Mouse (Mus musculus) ES-Bruce4 (cell line): ENCODE measurements around the gene Eif4e1b. TPM values are rescaled to one million over a fixed set of nuclear protein-coding genes. Genes with fewer than 3 reads are reported as not detected.

ENCODE experiments used
- H3K27ac ChIP-seq: 2 replicates; pipeline ENCODE4 v1.5.1; 2012; ENCODE audit warnings: low read length, inconsistent platforms; ENCODE audit not compliant: insufficient read depth
- H3K27me3 ChIP-seq: 2 replicates; pipeline ENCODE4 v1.6.1; 2012; ENCODE audit warnings: mild to moderate bottlenecking, low read length, inconsistent platforms; ENCODE audit not compliant: control insufficient read depth, poor library complexity, insufficient read depth, severe bottlenecking
- H3K36me3 ChIP-seq: 2 replicates; pipeline ENCODE4 v1.6.1; 2012; ENCODE audit warnings: inconsistent platforms, mild to moderate bottlenecking, low read length, moderate library complexity; ENCODE audit not compliant: control insufficient read depth, poor library complexity, insufficient read depth, severe bottlenecking
- H3K4me1 ChIP-seq: one replicate; pipeline ENCODE4 v1.8.1; 2011; ENCODE audit warnings: low read length; ENCODE audit not compliant: control insufficient read depth, insufficient read depth
- H3K4me3 ChIP-seq: 2 replicates; pipeline ENCODE4 v1.5.1; 2011; ENCODE audit warnings: low read depth, mild to moderate bottlenecking, low read length
- H3K9ac ChIP-seq: 2 replicates; pipeline ENCODE4 v1.6.1; 2012; ENCODE audit warnings: low read depth, mild to moderate bottlenecking, inconsistent platforms; ENCODE audit not compliant: poor library complexity, severe bottlenecking
- H3K9me3 ChIP-seq: replicated peaks from 2 replicates; pipeline ENCODE4 v1.6.1; 2012; ENCODE audit warnings: mild to moderate bottlenecking, low read length, inconsistent platforms; ENCODE audit not compliant: control insufficient read depth, poor library complexity, insufficient read depth, severe bottlenecking
- CTCF ChIP-seq: IDR thresholded peaks from one replicate; pipeline ENCODE4 v1.8.1; 2011; ENCODE audit warnings: low read depth, low read length
- EP300 ChIP-seq: IDR thresholded peaks from 2 replicates; pipeline ENCODE4 v1.6.1; 2011; ENCODE audit warnings: low read depth, low read length; ENCODE audit not compliant: insufficient read depth
- POLR2A ChIP-seq: IDR thresholded peaks from one replicate; pipeline ENCODE4 v1.8.1; 2011; ENCODE audit warnings: low read length; ENCODE audit not compliant: insufficient read depth
- polyA plus RNA-seq: library from polyadenylated mRNA; stranded (reverse); fragments of >200 nt; gene quantifications from 2 replicates; pipeline ENCODE4 v1.2.4, GENCODE M21; 2011; ENCODE audit warnings: low read depth; ENCODE audit not compliant: missing spikeins, insufficient read depth, insufficient read length

The Eif4e1b gene
- polyA plus RNA-seq, 1 experiment: not detected

DNA sequence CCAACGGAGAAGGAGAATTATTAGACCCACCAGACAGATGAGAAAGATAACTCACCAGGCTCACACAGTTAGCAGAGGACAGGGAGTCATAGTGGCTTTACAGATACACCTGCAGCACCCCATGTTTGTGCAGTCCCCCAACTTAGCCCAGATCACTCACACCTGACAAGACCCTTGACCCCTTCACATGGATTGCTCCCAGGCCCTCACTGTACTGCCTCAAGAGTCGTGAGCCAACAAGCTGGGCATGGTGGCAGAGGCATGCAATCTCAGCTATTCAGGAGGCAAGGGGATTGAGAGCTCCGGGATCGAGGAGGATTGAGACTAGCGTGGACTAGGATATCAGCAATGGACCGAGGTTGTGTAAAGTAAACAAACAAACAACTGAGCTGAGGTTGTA, 30.1 kb upstream of the Eif4e1b start:
- TF ChIP-seq CTCF (no peak), EP300 (no peak), POLR2A (no peak)
- Histone ChIP-seq H3K9me3 (no peaks in the 10 kb centered on the region), H3K27me3 (peaks cover 3% of the 10 kb centered on the region), H3K4me3 (no peak overlapping the region), H3K4me1 (no peaks in the 10 kb centered on the region), H3K27ac (no peak overlapping the region), H3K36me3 (no peaks in the 10 kb centered on the region), H3K9ac (no peak overlapping the region)

DNA sequence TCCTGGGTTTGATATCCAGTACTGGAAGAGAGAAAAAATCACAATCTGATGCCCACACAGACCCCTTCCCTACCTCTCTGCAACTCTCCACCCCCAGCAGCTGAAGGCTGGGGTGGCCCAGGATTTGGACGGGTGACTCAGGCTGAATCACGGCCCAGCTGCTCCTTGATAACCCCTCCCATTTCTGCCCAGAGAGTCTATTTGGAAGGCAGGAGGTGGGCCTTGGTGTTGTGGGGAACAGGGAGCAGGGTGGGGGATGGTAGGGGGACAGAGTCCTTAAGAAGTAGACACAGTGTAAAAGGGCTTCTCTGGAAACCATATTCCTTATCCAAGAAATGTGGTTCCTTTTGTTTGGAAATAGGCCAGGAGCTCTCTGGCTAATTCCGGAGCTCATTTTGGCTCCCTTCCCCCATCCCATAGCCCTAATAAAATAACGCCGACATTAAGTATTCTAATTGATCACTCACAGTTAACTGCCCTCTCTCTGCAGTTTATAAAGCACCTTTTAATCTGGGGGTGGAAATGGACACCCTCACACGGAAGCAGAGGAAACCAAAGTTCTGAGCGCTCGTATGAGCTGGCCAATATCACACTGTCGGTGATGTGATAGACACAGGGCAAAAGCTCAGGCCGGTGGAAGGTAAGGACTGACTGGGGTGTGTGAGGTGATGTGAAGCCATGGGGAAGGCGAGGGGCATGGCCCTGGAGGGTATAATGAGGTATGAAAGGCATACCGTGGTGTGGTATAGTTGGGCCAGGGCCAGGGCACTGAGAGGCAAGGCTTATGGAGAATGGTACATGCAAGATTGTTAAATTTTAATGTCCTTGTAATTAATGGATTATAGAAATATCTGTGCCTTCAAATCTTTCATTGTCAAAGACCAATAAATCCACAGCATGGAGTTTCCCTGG, 29.4 kb upstream of the Eif4e1b start:
- Histone ChIP-seq H3K9ac (no peak overlapping the region), H3K27me3 (peaks cover 3% of the 10 kb centered on the region), H3K4me1 (no peaks in the 10 kb centered on the region), H3K36me3 (no peaks in the 10 kb centered on the region), H3K27ac (no peak overlapping the region), H3K4me3 (no peak overlapping the region), H3K9me3 (no peaks in the 10 kb centered on the region)
- TF ChIP-seq EP300: no peak

- H3K27me3 ChIP-seq: no peaks in the 10 kb centered on the region
- no peak overlapping the region for H3K27ac ChIP-seq
- no peaks in the 10 kb centered on the region for H3K36me3 ChIP-seq
- H3K9ac ChIP-seq: no peak overlapping the region
- no peak overlapping the region for H3K4me3 ChIP-seq
- TF ChIP-seq EP300: no peak
- no peak for TF ChIP-seq CTCF
- TF ChIP-seq POLR2A: no peak
- no peaks in the 10 kb centered on the region for H3K4me1 ChIP-seq
- H3K9me3 ChIP-seq: no peaks in the 10 kb centered on the region
Measured at GRCm38 (mm10) chr13:54755201-54755830, 28.5 kb upstream of the Eif4e1b start.

DNA sequence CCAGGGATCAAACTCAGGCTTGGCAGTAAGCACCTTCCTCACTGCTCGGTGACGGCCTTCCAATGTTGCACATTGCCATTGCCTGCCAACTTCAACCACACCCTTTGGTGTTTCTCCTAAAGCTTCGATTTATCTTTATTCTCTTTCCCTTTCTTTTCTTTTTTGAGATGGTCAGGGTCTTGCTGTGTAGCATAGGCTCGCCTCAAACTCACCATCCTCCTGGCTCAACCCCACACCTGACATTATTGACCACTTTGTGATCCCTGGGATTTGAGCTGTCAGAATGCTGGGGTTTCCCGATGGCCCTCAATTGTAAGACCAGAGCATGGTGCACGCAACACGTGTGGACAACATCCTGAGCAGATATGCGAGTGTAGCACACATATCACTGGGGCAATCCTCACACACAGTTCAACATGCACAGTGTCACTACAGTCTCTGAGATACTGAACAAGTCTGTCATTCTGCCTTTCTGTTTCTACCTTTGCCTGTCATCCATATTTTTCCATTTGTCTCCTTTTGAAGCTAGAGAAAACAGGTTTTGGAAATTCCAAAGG, 27.6 kb upstream of the Eif4e1b start:
- Histone ChIP-seq H3K27me3 (no peaks in the 10 kb centered on the region), H3K4me1 (no peaks in the 10 kb centered on the region)

GRCm38 (mm10) chr13:54757093-54757830, 26.5 kb upstream of the Eif4e1b start:
- Histone ChIP-seq H3K27ac (no peak overlapping the region), H3K27me3 (no peaks in the 10 kb centered on the region), H3K9me3 (no peaks in the 10 kb centered on the region), H3K4me1 (no peaks in the 10 kb centered on the region), H3K9ac (peak overlapping the region; percentile 14; the same call in 1 of the 2 replicates), H3K4me3 (peak overlapping the region; percentile 46), H3K36me3 (no peaks in the 10 kb centered on the region)
- TF ChIP-seq EP300: no peak
- TF ChIP-seq POLR2A: no peak
- TF ChIP-seq CTCF: no peak

More for the DNA sequence above, 27.6 kb upstream of the Eif4e1b start:
- H3K4me3 ChIP-seq: no peak overlapping the region
- no peak for TF ChIP-seq CTCF
- no peak for TF ChIP-seq EP300
- no peak for TF ChIP-seq POLR2A
- no peak overlapping the region for H3K27ac ChIP-seq
- H3K9ac ChIP-seq: no peak overlapping the region
- H3K36me3 ChIP-seq: no peaks in the 10 kb centered on the region
- H3K9me3 ChIP-seq: no peaks in the 10 kb centered on the region
